Mouse (Mus musculus): Measurements from ENCODE around the gene Chat. TPM values are rescaled to one million over a fixed set of nuclear protein-coding genes. Genes with fewer than 3 reads are reported as not detected.

Chat gene
- not detected in 4 replicates for total RNA-seq (2023)

GRCm38 (mm10) chr14:32465889-32466288, at the start of gene Chat:
Chat (minus strand) TSS chr14:32465989.

GRCm38 (mm10) chr14:32513336-32514032, 47.7 kb upstream of the Chat start, which contains the start of gene Ercc6:
Ercc6 (plus strand) TSS chr14:32513521.

GRCm38 (mm10) chr14:32464601-32465505, 936 bp downstream of the Chat start, which contains the start of gene Slc18a3:
Slc18a3 (minus strand) TSS chr14:32464850.

GRCm38 (mm10) chr14:32388196-32388595, 77.6 kb downstream of the Chat start, which contains the start of gene 1700024G13Rik:
1700024G13Rik (minus strand) TSS chr14:32388391.

Other genes starting within 250 kb of the Chat start
- gene Ogdhl, start 144.0 kb downstream of the Chat start, total RNA-seq (2023), result 0.53 TPM in 1 of 4 replicates, not detected in the others
- not detected in 4 replicates for gene 1700024G13Rik, start 77.6 kb downstream of the Chat start, total RNA-seq (2023)
- not detected in 4 replicates for gene Slc18a3, start 1.1 kb downstream of the Chat start, total RNA-seq (2023)
- gene Ercc6, start 47.5 kb upstream of the Chat start, total RNA-seq (2023), result 57.5 to 68.1 TPM (median 60.7 TPM) in 4 replicates
- not detected in 4 replicates for gene Prrxl1, start 133.4 kb upstream of the Chat start, total RNA-seq (2023)
- gene 3425401B19Rik, start 219.3 kb upstream of the Chat start, total RNA-seq (2023), result 0.36 to 0.60 TPM (median 0.55 TPM) in 4 replicates